ENCODE assay signal across 7 mouse cellular contexts in genomic region chr5:90364526-90364925, GRCm38 (mm10). TPM values are rescaled to one million over a fixed set of nuclear protein-coding genes. Genes with fewer than 3 reads are reported as not detected.
A peak's percentile ranks its signal among the peaks of the same experiment; 100 is the strongest.
DNase-seq lines count a peak whose midpoint lies in the region; ATAC-seq and TF ChIP-seq lines count a peak whose summit lies in the region.

No protein-coding gene starts in this region.

- peaks cover 74% of the 10 kb centered on the region for H3K79me2 ChIP-seq in macrophage (ENCODE audit: inconsistent target)

- DNase-seq in adipocyte (ENCODE audit: low spot score), result peak; percentile 97
- peak; percentile 44 to 63 for DNase-seq in gastrocnemius, adult 8-10 months (ENCODE audit: low spot score in 2 of 2)
- peak; percentile 91 for DNase-seq in induced T-regulatory cell, adult 2 months (ENCODE audit: low read depth)
- peak; percentile 75 to 76 for DNase-seq in left cerebral cortex, adult 2 months (ENCODE audit: extremely low spot score in 1 of 2, low spot score in 2 of 2)
- DNase-seq in right cerebral cortex, postnatal 25 days, result peak; percentile 46

- ATAC-seq in common myeloid progenitor, adult 5-6 weeks (replicated peaks; ENCODE audit: low read depth, poor library complexity, severe bottlenecking), result peak; percentile 55

- 2% methylated on average over 6 of the region's 6 CpGs for WGBS in macrophage (ENCODE audit: missing documents)

- TF ChIP-seq CTCF in left cerebral cortex, adult 2 months (IDR thresholded peaks at IDR 0.05), result peak; percentile 73

- no peaks in the 10 kb centered on the region for H3K36me3 ChIP-seq in macrophage (ENCODE audit: inconsistent target)

- intact Hi-C loops in left cerebral cortex, adult 2 months (cut with DNase I), result loop anchor here (2.0 kb wide), 1 partner anchor 80 kb away; no protein-coding TSS in a partner anchor

- H3K4me3 ChIP-seq in left cerebral cortex, adult 2 months, result peak overlapping the region; percentile 94
- H3K4me3 ChIP-seq in macrophage (ENCODE audit: inconsistent target), result peak overlapping the region; percentile 94

- H3K27ac ChIP-seq in left cerebral cortex, adult 2 months, result peak overlapping the region; percentile 99
- H3K27ac ChIP-seq in macrophage, result peak overlapping the region; percentile 66

RNA-seq across cellular contexts. Expression of gene Ankrd17, which starts 1.9 kb away (rescaled TPM):
- 149 and 213 TPM in 2 replicates for total RNA-seq in common myeloid progenitor, adult 5-6 weeks (2017)
- total RNA-seq in gastrocnemius, adult 8-10 months (2022), result 10 to 100 TPM; 46.3 to 52.5 (median 48.1) TPM
- 100 to 1,000 TPM; 124 TPM for total RNA-seq in left cerebral cortex, adult 2 months (2021)
- total RNA-seq in macrophage (2018; cell fraction: chromatin; rRNA removed), result 1,000 to 10,000 TPM in 1 of 26 experiments, 100 to 1,000 TPM in 25; 368 to 1,063 (median 457) TPM
- 10 to 100 TPM; 60.1 to 93.7 (median 70.4) TPM for total RNA-seq in macrophage (2018; cell fraction: cytosol; rRNA removed)
- total RNA-seq in macrophage (2018; cell fraction: nucleus; rRNA removed), result 100 to 1,000 TPM; 188 to 898 (median 254) TPM
- 35.4 to 87.9 TPM (median 48.7 TPM) in 3 replicates for polyA plus RNA-seq in macrophage (2018)

RNA-seq across cellular contexts. Expression of gene Gm9958, which starts 2.5 kb away (rescaled TPM):
- total RNA-seq in common myeloid progenitor, adult 5-6 weeks (2017), result 1.2 and 3.2 TPM in 2 replicates
- total RNA-seq in gastrocnemius, adult 8-10 months (2022), result under 1 TPM; 0.19 to 0.46 (median 0.31) TPM
- total RNA-seq in left cerebral cortex, adult 2 months (2021), result 1 to 10 TPM; 1.1 to 1.6 TPM
- total RNA-seq in macrophage (2018; cell fraction: chromatin; rRNA removed), result 1 to 10 TPM in 20 of 26 experiments, under 1 TPM in 4, not detected in 2; 0.66 to 8.4 (median 3.4) TPM
- total RNA-seq in macrophage (2018; cell fraction: cytosol; rRNA removed), result 1 to 10 TPM in 1 of 26 experiments, under 1 TPM in 23, not detected in 2; 0.09 to 2.0 (median 0.33) TPM
- 10 to 100 TPM in 3 of 26 experiments, 1 to 10 TPM in 21, under 1 TPM in 2; 0.85 to 14.6 (median 4.3) TPM for total RNA-seq in macrophage (2018; cell fraction: nucleus; rRNA removed)
- 0.74 to 1.5 TPM (median 1.4 TPM) in 3 replicates for polyA plus RNA-seq in macrophage (2018)

Comparison
In these comparisons a context has a peak if more than half of its experiments do, and no peak if none do; other contexts are left out.
1. Peak in every context shown above with its lines: DNase-seq, ATAC-seq, H3K4me3 ChIP-seq and H3K27ac ChIP-seq.
2. DNase-seq: peak in every context shown above with its lines; median percentile 97 in adipocyte; 91 in induced T-regulatory cell, adult 2 months; 76 in left cerebral cortex, adult 2 months; 54 in gastrocnemius, adult 8-10 months; 46 in right cerebral cortex, postnatal 25 days.